Mouse (Mus musculus) embryonic facial prominence, embryonic 10.5 days (tissue): ENCODE data around the gene AU040320. TPM values are rescaled to one million over a fixed set of nuclear protein-coding genes. Genes with fewer than 3 reads are reported as not detected.

ENCODE experiments used
- DNase-seq: peaks from one replicate; pipeline ENCODE4 v3.0.0-alpha.2; 2017; ENCODE audit warnings: low spot score
- H3K27ac ChIP-seq: fragments of 300-500 bp; sonication (generic); replicated peaks from 2 replicates; pipeline ENCODE4 v1.5.1; 2016; ENCODE audit warnings: mild to moderate bottlenecking
- H3K27me3 ChIP-seq: fragments of 300-500 bp; sonication (generic); replicated peaks from 2 replicates; pipeline ENCODE4 v1.6.1; 2016; ENCODE audit warnings: low read depth, mild to moderate bottlenecking; ENCODE audit not compliant: poor library complexity, severe bottlenecking
- H3K36me3 ChIP-seq: fragments of 300-500 bp; sonication (generic); replicated peaks from 2 replicates; pipeline ENCODE4 v1.6.1; 2016; ENCODE audit warnings: mild to moderate bottlenecking, moderate library complexity
- H3K4me1 ChIP-seq: fragments of 300-500 bp; sonication (generic); 2 replicates; pipeline ENCODE4 v1.6.1; 2016
- H3K4me3 ChIP-seq: fragments of 300-500 bp; sonication (generic); 2 replicates; pipeline ENCODE4 v1.5.1; 2016; ENCODE audit warnings: mild to moderate bottlenecking, moderate library complexity
- H3K9me3 ChIP-seq: fragments of 300-500 bp; sonication (generic); 2 replicates; pipeline ENCODE4 v1.6.1; 2016; ENCODE audit warnings: mild to moderate bottlenecking
- WGBS: fragments of 180-500 bp; shearing (Covaris S2); methylation state at CpG from one replicate; pipeline ENCODE4 v1.1.7; 2016; 5-methylcytosine and 5-hydroxymethylcytosine counted together
- polyA plus RNA-seq: library from polyadenylated mRNA; unstranded; fragments of >200 nt; fragmentation: Nextera tagmentation; extraction: Ambion mirVana; gene quantifications from 2 replicates; pipeline ENCODE4 v1.2.1, GENCODE M21; 2016

The AU040320 gene
- polyA plus RNA-seq, 1 experiment from 2014 or later = 19.3 TPM

GRCm38 (mm10) chr4:126813212-126813611 is 59.9 kb downstream of the AU040320 start:
- WGBS = 89% methylated on average over 5 of the region's 5 CpGs
- Histone ChIP-seq H3K4me3 (no peak overlapping the region), H3K36me3 (peaks cover 40% of the 10 kb centered on the region), H3K27ac (no peak overlapping the region), H3K4me1 (no peaks in the 10 kb centered on the region), H3K27me3 (no peaks in the 10 kb centered on the region), H3K9me3 (no peaks in the 10 kb centered on the region)
- DNase-seq = no peak

- H3K9me3 ChIP-seq = no peaks in the 10 kb centered on the region
- H3K36me3 ChIP-seq = peaks cover 45% of the 10 kb centered on the region
- H3K27ac ChIP-seq = no peak overlapping the region
- WGBS = 77% methylated on average over 5 of the region's 5 CpGs
- H3K27me3 ChIP-seq = no peaks in the 10 kb centered on the region
- H3K4me3 ChIP-seq = no peak overlapping the region
- no peak for DNase-seq
- no peaks in the 10 kb centered on the region for H3K4me1 ChIP-seq
Observed at GRCm38 (mm10) chr4:126814854-126815253, 61.5 kb downstream of the AU040320 start.

GRCm38 (mm10) chr4:126822891-126823882 is 69.8 kb downstream of the AU040320 start:
- DNase-seq = peak; percentile 5
- 73% methylated on average over 9 of the region's 9 CpGs for WGBS
- H3K4me1 ChIP-seq = no peaks in the 10 kb centered on the region

GRCm38 (mm10) chr4:126823917-126824316 is 70.6 kb downstream of the AU040320 start:
- Histone ChIP-seq H3K4me3 (no peak overlapping the region), H3K27ac (no peak overlapping the region), H3K9me3 (no peaks in the 10 kb centered on the region), H3K36me3 (peaks cover 36% of the 10 kb centered on the region), H3K27me3 (no peaks in the 10 kb centered on the region), H3K4me1 (no peaks in the 10 kb centered on the region)
- no peak for DNase-seq
- 92% methylated on average over 5 of the region's 5 CpGs for WGBS

More at GRCm38 (mm10) chr4:126822891-126823882, 69.8 kb downstream of the AU040320 start:
- Histone ChIP-seq H3K9me3 (no peaks in the 10 kb centered on the region), H3K27me3 (no peaks in the 10 kb centered on the region), H3K36me3 (peaks cover 38% of the 10 kb centered on the region), H3K4me3 (no peak overlapping the region), H3K27ac (no peak overlapping the region)

- H3K4me3 ChIP-seq = no peak overlapping the region
- no peaks in the 10 kb centered on the region for H3K9me3 ChIP-seq
- H3K36me3 ChIP-seq = peaks cover 42% of the 10 kb centered on the region
- DNase-seq = no peak
- no peaks in the 10 kb centered on the region for H3K4me1 ChIP-seq
- 97% methylated on average over 5 of the region's 5 CpGs for WGBS
- no peak overlapping the region for H3K27ac ChIP-seq
- no peaks in the 10 kb centered on the region for H3K27me3 ChIP-seq
Observed at GRCm38 (mm10) chr4:126831122-126831521, 77.8 kb downstream of the AU040320 start.

GRCm38 (mm10) chr4:126838799-126839198 is 85.5 kb downstream of the AU040320 start:
- H3K4me1 ChIP-seq = no peaks in the 10 kb centered on the region
- 83% methylated on average over 7 of the region's 7 CpGs for WGBS
- no peaks in the 10 kb centered on the region for H3K9me3 ChIP-seq
- no peaks in the 10 kb centered on the region for H3K27me3 ChIP-seq
- H3K4me3 ChIP-seq = no peak overlapping the region
- H3K36me3 ChIP-seq = peaks cover 66% of the 10 kb centered on the region
- no peak overlapping the region for H3K27ac ChIP-seq
- no peak for DNase-seq

- H3K4me1 ChIP-seq = no peaks in the 10 kb centered on the region
- no peak overlapping the region for H3K4me3 ChIP-seq
- no peaks in the 10 kb centered on the region for H3K9me3 ChIP-seq
- 15% methylated on average over 7 of the region's 7 CpGs for WGBS
- H3K27me3 ChIP-seq = no peaks in the 10 kb centered on the region
- H3K27ac ChIP-seq = no peak overlapping the region
- H3K36me3 ChIP-seq = peaks cover 57% of the 10 kb centered on the region
- DNase-seq = peak; percentile 84
Observed at GRCm38 (mm10) chr4:126839873-126840272, 86.5 kb downstream of the AU040320 start.

- Histone ChIP-seq H3K4me1 (no peaks in the 10 kb centered on the region), H3K27me3 (no peaks in the 10 kb centered on the region), H3K36me3 (peaks cover 46% of the 10 kb centered on the region), H3K27ac (no peak overlapping the region), H3K4me3 (no peak overlapping the region), H3K9me3 (no peaks in the 10 kb centered on the region)
- no peak for DNase-seq
- WGBS = 90% methylated on average over 15 of the region's 15 CpGs
Observed at GRCm38 (mm10) chr4:126840996-126841560, 87.7 kb downstream of the AU040320 start.

- no peak for DNase-seq
- Histone ChIP-seq H3K27ac (no peak overlapping the region), H3K9me3 (no peaks in the 10 kb centered on the region), H3K4me1 (no peaks in the 10 kb centered on the region), H3K4me3 (no peak overlapping the region), H3K27me3 (no peaks in the 10 kb centered on the region), H3K36me3 (peaks cover 49% of the 10 kb centered on the region)
- WGBS = 66% methylated on average over 3 of the region's 3 CpGs
Observed at GRCm38 (mm10) chr4:126842911-126843310, 89.6 kb downstream of the AU040320 start.

GRCm38 (mm10) chr4:126845664-126846063 is 92.3 kb downstream of the AU040320 start:
- no peaks in the 10 kb centered on the region for H3K9me3 ChIP-seq
- peaks cover 62% of the 10 kb centered on the region for H3K36me3 ChIP-seq
- WGBS = 83% methylated on average over 4 of the region's 4 CpGs
- no peak for DNase-seq
- H3K27me3 ChIP-seq = no peaks in the 10 kb centered on the region
- H3K4me1 ChIP-seq = peaks cover 2% of the 10 kb centered on the region; the same call in 1 of the 2 replicates
- no peak overlapping the region for H3K27ac ChIP-seq
- H3K4me3 ChIP-seq = no peak overlapping the region

- WGBS = 68% methylated on average over 7 of the region's 7 CpGs
- no peak overlapping the region for H3K27ac ChIP-seq
- no peaks in the 10 kb centered on the region for H3K9me3 ChIP-seq
- peaks cover 4% of the 10 kb centered on the region; the same call in 1 of the 2 replicates for H3K4me1 ChIP-seq
- H3K27me3 ChIP-seq = no peaks in the 10 kb centered on the region
- no peak for DNase-seq
- no peak overlapping the region for H3K4me3 ChIP-seq
- peaks cover 61% of the 10 kb centered on the region for H3K36me3 ChIP-seq
Observed at GRCm38 (mm10) chr4:126846971-126847370, 93.6 kb downstream of the AU040320 start.

- no peak overlapping the region for H3K27ac ChIP-seq
- no peaks in the 10 kb centered on the region for H3K27me3 ChIP-seq
- 83% methylated on average over 7 of the region's 7 CpGs for WGBS
- peaks cover 6% of the 10 kb centered on the region; the same call in 1 of the 2 replicates for H3K4me1 ChIP-seq
- no peaks in the 10 kb centered on the region for H3K9me3 ChIP-seq
- H3K4me3 ChIP-seq = no peak overlapping the region
- DNase-seq = no peak
- H3K36me3 ChIP-seq = peaks cover 75% of the 10 kb centered on the region
Observed at GRCm38 (mm10) chr4:126850019-126850777, 96.9 kb downstream of the AU040320 start.
